Mouse (Mus musculus): ENCODE measurements around the gene Flywch1.

The Flywch1 gene

DNA sequence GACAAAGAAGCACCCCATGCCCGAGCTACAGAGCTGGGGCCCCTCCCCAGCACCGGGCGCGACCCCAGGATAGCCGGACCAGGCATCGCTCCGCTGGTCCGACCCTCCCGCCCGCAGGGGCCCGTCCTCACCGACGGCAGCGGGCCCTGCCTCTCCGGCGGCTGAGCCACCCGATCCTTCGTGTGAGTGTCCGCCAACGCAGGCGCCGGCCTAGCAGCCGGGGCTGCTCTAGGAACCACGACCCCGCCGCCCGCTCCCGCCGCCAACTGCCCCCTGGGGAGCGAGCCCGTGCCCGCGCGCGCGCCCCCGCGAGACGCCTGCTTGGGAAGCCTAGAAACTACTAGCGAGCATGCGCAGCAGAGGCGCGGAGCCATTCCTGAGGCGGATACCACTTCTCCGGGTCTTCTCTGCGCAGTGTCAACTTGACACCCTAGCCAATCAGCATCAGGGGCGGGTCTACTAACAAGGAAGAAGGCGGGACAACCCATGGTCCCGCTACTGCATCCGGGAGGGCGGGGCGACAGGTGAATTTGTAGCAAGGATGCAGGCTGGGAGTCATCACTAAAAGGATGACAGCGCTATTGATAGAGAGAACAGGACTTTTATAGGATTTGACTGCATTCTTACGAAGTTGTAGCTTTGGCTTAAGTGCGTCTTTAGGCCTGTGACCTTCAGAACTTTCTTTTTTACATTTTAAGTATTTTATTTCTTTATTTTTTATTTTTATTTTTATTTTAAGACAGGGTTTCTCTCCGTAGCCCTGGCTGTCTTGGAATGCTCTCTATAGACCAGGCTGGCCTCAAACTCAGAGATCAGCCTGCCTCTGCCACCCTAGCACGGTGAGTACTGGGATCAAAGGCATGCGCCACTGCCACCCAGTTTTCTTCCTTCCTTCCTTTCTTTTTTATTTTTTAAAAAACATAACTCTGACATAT lies at the start of gene Flywch1:
Gene Flywch1 (minus strand): TSS at position 319 of the 935 bp plus-strand sequence.
- in situ Hi-C loops (cut with MseI, MboI) = no loop called here

GRCm38 (mm10) chr17:23820731-23821130 lies 49.3 kb upstream of the Flywch1 start:
- in situ Hi-C loops (cut with MseI, MboI) = no loop called here

- in situ Hi-C loops (cut with MseI, MboI) = no loop called here
These were observed 47.8 kb upstream of the Flywch1 start for GRCm38 (mm10) chr17:23819235-23819634.

DNA sequence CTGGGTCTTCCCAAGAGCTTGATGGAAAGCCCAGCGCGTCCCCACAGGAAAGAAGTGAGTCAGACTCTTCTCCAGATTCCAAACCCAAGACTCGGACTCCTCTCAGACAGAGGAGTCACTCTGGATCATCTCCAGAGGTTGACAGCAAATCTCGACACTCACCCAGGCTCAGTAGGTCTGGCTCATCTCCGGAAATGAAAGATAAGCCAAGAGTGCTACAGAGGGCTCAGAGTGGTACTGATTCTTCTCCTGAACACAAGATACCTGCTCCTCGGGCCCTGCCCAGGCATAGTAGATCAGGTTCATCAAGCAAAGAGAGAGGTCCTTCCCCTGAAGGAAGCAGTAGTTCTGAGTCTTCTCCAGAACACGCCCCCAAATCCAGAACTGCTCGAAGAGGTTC lies 47.2 kb upstream of the Flywch1 start:
- in situ Hi-C loops (cut with MseI, MboI) = no loop called here

GRCm38 (mm10) chr17:23815641-23816040 lies 44.2 kb upstream of the Flywch1 start:
- in situ Hi-C loops (cut with MseI, MboI) = no loop called here

- in situ Hi-C loops (cut with MseI, MboI) = no loop called here
These were observed 36.5 kb upstream of the Flywch1 start for GRCm38 (mm10) chr17:23807918-23808317.

DNA sequence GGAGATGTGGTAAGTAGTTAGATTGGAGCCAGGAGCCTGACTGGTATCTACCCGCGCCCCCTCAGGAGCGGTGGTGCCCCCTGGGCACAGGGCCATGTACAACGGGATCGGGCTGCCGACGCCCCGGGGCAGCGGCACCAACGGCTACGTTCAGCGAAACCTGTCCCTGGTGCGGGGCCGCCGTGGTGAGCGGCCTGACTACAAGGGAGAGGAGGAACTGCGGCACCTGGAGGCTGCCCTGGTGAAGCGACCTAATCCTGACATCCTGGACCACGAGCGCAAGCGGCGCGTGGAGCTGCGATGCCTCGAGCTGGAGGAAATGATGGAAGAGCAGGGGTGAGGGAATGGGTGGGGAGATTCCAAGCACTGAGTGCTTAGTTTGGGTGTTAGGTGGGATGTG lies 35.5 kb upstream of the Flywch1 start:
- in situ Hi-C loops (cut with MseI, MboI) = no loop called here

DNA sequence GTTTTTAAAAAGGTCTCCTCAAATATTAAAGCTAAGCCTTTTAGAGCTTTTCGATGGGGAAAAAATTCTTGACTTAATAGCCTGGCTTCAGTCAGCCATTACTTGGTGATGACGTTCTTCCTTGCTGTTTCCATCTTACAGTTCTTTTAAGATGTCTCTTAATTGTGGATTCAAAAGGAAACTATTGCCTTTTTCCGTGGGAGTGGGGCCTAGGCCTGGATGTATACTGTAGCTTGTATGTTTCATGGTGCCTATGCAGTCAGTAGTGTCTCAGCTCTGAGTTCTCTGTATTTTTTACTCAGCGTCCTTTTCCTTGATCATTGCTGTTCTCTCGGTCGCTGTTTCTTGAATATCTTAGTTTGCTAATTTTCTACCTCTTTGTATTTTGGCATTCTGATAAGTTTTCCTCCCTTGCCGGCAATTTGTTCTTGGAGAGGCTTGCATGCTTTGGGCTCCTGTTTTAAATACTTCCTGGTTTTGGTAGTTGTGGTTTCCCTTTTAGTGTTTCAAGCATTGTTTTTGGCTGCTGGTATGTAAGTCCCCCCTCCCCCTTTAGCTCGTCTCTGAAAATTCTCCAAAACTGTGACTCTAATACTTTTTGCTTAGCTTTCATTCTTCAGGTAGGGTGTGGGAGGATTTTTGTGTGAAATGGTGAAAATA lies 33.2 kb upstream of the Flywch1 start:
- in situ Hi-C loops (cut with MseI, MboI) = no loop called here

- in situ Hi-C loops (cut with MseI, MboI) = no loop called here
These were observed 32.1 kb upstream of the Flywch1 start for GRCm38 (mm10) chr17:23803366-23804041.

DNA sequence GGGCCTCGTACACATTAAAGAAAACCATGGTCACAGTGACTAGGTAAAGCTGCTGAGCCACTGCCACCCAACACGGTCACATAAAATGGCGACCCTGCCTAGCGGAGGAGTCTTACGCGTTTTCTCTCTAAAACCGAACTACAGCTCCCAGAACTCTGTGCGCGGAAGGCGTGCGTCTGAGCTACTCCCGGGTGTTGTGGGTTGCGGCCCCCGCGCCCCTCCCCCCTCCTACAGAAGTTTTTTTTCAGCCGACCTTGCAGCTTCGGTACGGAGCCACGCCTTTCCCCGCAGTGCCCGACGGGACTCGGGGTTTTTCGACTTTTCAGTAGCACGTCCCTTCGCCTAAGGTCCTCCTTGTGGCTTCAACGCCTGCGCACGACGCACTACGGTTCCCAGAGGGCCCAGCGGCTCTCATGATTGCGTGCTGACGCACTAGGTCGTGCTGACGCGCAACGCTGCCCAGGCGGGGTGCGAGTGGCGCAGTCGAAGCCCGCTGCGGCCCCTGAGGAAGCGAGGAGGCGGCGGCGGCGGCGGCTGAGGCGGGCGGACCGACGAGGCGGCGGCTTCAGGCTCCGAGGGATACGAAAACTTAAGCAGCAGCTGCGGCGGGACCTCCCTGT lies 31.5 kb upstream of the Flywch1 start:
- in situ Hi-C loops (cut with MseI, MboI) = no loop called here

GRCm38 (mm10) chr17:23801627-23802026 lies 30.2 kb upstream of the Flywch1 start:
- in situ Hi-C loops (cut with MseI, MboI) = no loop called here

GRCm38 (mm10) chr17:23797316-23797715 lies 25.9 kb upstream of the Flywch1 start:
- in situ Hi-C loops (cut with MseI, MboI) = no loop called here

DNA sequence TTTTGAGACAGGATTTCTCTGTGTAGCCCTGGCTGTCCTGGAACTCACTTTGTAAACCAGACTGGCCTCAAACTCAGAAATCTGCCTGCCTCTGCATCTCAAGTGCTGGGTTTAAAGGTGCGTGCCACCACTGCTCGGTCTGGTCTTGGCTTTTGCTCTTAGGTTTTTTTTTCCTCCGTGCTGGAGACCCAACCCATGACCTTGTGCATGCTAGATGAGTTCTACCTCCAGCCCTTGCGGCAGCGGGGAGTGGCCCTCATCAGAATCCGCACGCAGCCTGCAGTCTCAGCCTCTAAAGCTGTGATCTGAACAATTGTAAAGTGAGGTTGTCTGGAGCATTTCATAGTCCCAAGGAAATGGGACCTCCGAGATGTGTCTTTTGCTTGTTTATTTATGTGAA lies 23.9 kb upstream of the Flywch1 start:
- in situ Hi-C loops (cut with MseI, MboI) = no loop called here

DNA sequence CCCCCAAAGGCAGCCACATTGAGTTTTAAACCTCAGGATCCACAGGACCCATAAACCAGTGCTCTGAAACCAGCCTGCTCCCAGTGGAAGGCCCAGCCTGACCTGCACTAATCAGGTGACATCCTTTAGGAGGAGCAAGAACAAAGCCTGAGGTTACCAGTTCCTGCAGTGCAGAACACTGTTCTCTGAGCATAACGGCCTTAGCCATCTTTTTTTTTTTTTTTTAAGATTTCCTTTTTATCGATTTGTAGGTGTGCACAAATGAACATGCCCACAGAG lies 19.6 kb upstream of the Flywch1 start:
- in situ Hi-C loops (cut with MseI, MboI) = no loop called here

- in situ Hi-C loops (cut with MseI, MboI) = no loop called here
These were observed 19.1 kb upstream of the Flywch1 start, which contains the start of gene Srrm2 for GRCm38 (mm10) chr17:23790269-23791078. Srrm2 (plus strand) TSS chr17:23790532.

DNA sequence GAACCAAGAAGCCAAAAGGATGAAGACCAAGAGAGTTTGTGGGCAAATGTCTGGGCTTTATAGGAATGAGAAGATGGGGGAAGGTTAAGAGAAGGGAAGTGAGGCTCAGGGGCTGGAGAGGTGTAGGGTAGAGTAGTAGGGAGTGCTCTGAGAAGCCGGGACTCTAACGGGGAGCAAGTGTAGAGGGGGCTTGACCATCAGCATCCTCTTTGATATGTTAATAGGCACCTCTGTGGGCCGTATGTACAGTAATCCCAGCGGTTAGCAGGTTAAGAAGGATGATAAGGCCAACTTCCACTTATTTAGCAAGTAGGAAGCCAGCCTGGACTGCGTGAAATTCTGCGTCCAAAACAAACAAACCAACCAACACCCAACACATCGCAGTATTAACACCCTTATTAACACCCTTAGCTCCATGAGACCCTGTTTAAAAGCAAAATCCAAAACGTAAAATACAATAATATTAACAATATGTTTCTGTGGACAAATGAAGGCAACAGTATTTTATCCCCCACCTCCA lies 18.4 kb upstream of the Flywch1 start:
- in situ Hi-C loops (cut with MseI, MboI) = no loop called here

DNA sequence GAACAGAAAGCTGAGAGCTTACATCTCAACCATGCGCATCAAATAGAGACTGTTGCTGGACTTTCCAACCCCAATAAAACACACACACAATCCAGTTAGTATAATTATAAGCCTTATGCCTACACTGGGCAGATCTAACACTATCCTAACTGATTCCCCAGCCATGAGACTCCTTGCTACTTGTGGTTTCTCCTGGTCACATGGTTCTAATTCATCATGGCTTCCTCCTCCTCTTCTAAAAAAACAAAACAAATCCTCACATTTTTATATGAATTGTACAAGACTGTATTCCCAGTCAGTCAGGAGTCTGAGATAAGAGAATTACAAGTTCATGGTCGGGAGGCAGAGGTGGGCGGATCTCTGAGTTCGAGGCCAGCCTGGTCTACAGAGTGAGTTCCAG lies 17.6 kb upstream of the Flywch1 start:
- in situ Hi-C loops (cut with MseI, MboI) = no loop called here

GRCm38 (mm10) chr17:23786510-23786931 lies 15.1 kb upstream of the Flywch1 start:
- in situ Hi-C loops (cut with MseI, MboI) = no loop called here

- in situ Hi-C loops (cut with MseI, MboI) = no loop called here
These were observed 14.4 kb upstream of the Flywch1 start, which contains the start of gene Flywch2 for GRCm38 (mm10) chr17:23785561-23786471. Flywch2 (minus strand) TSS chr17:23786081.

DNA sequence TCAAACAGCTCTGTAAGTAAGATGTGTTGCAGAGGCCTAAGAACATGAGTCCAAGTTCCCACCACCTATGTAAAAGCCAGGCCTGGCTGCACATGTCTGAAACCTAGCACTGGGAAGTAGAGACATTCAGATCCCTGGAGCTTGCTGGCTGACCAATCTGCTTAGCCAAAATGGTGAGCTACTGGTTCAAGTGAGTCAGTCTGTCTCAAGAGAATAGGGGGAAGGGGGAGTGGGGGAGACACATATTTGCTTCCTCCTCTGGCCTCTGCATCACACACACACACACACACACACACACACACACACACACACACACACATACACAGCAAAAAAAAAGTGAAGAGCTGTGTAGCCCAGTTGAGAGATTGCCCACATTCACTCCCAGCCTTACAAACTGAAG lies 11.9 kb upstream of the Flywch1 start:
- in situ Hi-C loops (cut with MseI, MboI) = no loop called here
